Mouse (Mus musculus) heart, postnatal 4 days (tissue): ENCODE data around the gene Pik3cd. TPM values are rescaled to one million over a fixed set of nuclear protein-coding genes. Genes with fewer than 3 reads are reported as not detected.
"Not testable (repeated sequence)": the region's sequence is repeated elsewhere in the genome, so short reads cannot be mapped to it uniquely, and the experiment has no call there.

ENCODE experiments used
- DNase-seq: peaks from one replicate; pipeline ENCODE4 v3.0.0; 2021
- total RNA-seq, 2 experiments: library from RNA; stranded (reverse); gene quantifications; 2 replicates each; pipeline ENCODE4 v1.2.3; 2021

The Pik3cd gene
- total RNA-seq, 2 experiments from 2014 or later = 3.1 to 4.5 TPM

DNA sequence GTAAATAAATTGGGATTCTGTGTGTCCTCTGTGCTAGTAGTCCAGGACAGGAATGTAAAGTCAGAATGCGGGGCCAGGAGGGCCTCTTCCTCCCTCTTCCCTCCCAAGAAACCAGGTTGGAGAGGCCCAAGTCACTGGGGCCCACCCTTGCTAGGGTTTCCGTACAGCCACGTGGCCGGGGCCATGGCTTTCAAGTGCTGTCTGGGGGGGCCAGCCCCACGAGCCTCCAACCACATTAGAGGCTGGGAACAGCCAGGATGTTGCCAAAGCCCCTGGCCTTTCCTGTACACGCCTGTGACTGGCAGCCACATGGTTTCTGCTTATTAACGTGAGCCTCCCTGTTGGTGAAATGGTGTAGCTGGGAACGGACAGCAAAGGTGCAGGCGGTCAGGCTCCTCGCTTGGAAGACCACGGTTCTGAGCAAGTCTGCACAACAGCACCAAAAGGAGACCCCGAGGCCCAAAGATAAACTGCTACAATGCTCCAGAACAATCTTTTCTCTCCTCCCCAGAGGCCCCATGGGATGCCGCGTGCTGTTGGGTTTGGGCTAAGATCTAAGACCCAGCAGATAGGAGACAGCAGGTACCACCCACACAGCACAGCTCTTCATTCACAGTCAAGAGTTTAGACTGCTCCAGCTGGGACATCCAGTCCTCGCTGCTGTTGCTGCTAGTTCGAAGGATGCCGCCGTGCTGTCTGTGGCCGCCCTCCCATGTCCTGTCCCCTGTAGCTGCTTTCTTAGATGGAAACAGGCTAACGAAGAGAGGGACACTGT is 54.2 kb downstream of the Pik3cd start:
- DNase-seq = no peak

DNA sequence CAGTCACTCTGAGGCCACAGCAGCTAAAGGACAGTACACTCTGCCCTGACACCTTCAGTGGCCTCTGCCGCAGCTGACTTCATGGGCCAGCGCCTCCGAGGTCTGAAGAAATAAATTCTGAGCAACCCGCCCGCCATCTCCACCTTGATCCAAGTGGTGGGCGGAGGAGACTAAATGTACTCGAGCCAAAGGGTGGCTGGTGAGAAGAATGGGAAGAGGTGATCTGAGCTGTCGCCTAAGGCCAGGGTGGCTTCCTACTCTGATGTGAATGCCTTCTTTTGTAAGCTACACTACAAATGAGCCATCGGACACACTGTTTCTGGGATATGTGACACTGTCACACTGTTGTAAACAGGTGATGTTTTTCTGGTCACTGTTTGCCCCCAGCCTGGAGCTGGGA is 56.6 kb downstream of the Pik3cd start:
- DNase-seq = no peak

DNA sequence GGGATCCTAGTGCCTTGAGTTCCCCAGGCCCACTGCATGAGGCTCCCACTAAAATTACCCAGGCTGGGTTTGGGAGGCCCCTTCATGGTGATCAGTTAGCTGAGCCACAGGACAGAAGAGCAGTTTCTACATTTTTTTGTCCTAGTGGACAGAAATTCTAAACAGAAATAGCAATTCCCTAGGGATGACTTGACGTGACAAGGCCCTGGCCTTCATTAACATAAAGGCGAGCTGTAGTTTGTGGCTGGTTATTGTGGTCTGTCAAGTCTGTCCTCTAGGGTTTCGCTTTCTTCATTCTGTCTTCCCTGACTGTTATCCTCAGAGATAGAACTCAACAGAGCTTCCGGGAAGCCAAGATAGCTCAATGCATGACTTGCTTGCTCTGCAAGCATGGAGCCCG is 60.4 kb downstream of the Pik3cd start:
- DNase-seq = no peak

GRCm38 (mm10) chr4:149641400-149641799 is 61.0 kb downstream of the Pik3cd start:
- DNase-seq = no peak

DNA sequence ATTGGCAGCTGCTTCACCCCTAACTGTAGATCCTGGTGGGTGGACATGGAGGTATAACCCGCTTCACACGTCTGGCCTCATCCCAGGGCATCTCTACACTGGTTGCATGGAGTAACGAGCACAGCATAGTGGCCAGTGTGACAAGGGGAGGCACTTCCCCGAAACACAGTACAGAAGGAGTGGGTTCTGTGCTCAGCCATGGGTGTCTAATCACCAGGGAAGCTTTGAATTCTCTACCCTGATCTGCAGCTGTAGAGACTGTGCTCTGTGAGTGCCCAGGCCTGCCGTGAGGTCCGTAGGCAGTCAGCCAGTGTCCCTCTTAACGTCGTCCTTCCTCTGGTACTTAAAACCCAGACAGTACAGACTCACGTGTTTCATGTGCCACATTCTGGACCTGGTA is 61.5 kb downstream of the Pik3cd start:
- no peak for DNase-seq

DNA sequence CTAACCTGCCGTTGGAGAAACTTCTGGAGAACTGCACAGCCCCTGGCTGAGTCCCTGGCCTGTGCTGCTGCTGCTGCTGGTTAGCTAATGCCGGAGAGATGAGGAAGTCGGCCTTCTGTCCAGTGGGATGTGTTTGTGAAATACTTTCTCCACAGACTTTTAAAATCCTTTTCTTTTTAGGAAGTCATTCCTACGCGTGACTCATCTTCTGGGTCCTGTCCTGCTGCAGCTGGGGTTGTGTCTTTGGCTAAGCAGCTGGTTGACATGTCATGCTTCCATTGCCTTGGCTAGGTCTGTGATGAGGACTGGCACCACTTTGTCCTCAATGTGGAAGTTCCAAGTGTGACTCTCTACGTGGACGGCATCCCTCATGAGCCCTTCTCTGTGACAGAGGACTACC is 64.4 kb downstream of the Pik3cd start:
- no peak for DNase-seq

DNA sequence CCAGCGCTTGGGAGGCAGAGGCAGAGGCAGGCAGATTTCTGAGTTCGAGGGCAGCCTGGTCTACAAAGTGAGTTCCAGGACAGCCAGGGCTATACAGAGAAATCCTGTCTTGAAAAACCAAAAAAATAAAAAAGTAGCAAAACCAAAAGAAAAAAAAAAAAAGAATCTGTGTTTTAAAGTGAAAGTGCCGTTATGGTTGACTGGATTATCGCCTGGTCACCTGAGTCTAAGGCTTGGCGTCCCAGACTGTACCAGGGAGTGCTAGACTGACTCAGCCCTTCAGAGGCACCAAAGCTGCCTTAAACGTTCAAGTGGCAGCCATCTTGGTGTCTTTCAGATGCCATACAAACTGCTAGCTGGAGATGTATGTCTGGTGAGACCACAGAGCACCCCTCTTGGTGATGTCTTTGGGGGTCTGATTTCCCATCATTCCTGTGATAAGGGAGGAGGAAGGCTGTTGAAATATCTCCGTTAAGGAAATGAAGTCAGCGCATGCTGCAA is 66.4 kb downstream of the Pik3cd start:
- DNase-seq = no peak

DNA sequence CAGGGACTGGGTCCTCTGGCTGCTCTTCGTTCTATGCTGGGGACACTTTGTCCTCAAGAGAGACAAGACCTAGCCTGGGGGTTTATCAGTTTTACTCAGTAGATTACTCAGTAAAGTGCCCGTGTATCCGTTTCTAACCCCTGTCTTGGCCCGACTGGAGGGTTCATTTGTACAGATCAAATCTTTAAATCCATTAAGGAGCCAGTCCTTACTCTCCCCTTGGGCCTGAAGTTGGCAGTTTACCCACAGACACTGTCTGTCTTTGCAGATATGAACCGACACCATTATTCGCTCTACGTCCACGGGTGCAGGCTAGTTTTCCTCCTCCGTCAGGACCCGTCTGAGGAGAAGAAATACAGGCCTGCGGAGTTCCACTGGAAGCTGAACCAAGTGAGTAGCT is 67.4 kb downstream of the Pik3cd start:
- no peak for DNase-seq

DNA sequence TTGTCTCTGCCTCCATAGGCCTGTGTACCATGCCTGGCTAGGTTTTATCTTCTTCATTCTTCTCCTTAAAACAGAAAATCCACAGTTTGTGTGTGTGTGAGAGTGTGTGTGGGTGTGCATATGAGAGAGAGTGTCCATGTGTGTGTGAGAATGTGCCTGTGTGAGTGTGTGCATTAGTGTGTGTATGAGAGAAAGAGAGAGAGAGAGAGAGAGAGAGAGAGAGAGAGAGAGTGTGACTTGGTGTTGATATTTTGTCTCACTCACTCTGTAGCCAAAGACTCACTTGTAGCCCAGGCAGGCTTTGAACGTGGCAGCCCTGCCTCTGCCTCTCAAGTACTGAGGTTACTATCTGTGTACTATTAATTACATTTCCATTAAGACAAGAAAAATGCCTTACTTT is 68.2 kb downstream of the Pik3cd start:
- DNase-seq = no peak

DNA sequence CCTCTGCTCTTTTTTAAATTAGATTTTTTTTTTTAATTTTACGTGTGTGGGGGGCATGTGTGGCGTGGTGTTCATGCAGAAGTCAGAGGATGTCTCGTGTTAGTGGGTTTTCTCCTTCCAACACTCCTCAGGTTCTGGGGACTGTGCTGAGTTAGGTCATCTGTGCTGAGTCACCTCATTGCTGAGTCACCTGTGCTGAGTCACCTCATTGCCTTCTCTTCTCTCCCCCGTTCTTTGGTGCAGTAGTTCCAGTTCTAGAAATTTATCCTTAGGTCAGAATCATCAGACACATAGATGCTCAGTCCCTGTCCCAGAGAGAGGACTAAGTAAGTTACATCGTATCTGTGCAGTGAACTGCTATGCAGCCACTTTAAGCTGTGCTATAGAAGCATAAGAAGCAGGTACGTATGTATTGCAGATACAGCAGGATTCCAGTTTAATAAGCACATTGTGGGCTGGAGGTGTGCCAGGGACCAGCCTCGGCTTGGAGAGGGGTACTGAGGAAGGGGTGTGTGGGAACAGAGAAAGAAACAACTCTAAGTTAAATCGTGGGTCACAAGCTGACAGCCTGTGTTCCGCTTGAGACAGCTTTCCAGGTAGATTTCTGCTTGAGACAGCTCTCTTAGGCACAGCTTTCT is 69.6 kb downstream of the Pik3cd start:
- DNase-seq = no peak

GRCm38 (mm10) chr4:149628810-149629209 is 73.6 kb downstream of the Pik3cd start:
- no peak for DNase-seq

- DNase-seq = peak; percentile 73
Measured at GRCm38 (mm10) chr4:149628372-149628771, 74.0 kb downstream of the Pik3cd start.

- no peak for DNase-seq
Measured at GRCm38 (mm10) chr4:149626809-149627208, 75.6 kb downstream of the Pik3cd start.

GRCm38 (mm10) chr4:149623711-149624110 is 78.7 kb downstream of the Pik3cd start:
- no peak for DNase-seq

DNA sequence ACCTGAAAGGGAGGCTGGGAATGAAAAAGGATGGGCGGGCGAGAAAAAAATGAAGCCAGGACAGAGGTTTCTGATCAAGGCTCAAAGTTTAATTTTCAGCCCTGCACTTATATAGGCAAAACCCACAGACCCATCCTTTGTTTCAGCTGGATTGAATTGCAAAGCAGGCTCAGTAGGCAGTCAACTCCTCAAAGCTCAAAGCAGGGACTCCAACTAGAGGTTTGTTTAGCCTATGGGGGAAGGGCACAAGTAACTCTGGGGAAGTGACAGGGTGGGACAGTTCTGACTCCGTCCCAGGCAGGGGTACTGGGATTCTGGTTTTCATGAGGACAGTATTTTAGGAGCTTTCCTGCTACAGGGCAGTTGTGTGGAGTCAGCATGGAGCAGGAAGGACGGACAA is 81.1 kb downstream of the Pik3cd start:
- no peak for DNase-seq

- no peak for DNase-seq
Measured at GRCm38 (mm10) chr4:149619988-149620387, 82.4 kb downstream of the Pik3cd start.

DNA sequence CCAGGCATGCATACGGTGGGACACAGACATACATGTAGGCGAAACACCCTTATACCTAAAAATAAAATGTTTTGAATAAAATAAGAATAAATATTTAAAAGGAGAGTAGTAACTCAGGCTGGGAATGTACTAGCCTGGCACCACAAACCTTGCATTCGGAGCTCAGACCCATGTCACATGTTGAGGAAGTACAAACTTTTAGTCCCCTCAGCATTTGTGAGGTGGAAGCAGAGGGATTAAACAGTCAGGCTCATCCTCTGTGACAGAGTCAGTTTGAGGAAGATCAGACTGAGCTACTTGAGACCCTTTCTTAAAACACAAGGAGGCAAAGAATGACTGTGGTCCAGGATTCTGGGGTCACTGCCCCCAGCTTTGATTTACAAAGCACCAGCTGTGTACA is 85.4 kb downstream of the Pik3cd start:
- not testable (repeated sequence) for DNase-seq

DNA sequence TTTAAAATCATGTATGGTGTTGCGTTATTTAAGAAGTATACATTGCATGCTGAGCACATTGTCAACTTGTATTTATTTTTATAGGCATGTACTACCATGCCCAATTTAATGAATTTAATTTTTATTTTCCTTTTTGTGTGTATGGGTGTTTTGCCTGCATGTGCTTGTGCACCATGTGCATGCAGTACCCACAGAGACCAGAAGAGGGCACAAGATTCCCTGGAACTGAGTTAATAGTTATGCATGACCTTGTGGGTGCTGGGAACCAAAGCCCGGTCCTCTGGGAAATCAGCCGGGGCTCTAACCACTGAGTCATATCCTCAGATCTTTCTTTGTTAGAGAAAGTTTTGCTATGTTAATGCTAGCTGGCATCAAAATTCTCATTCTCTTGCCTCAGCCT is 87.5 kb downstream of the Pik3cd start:
- peak; percentile 19 for DNase-seq

DNA sequence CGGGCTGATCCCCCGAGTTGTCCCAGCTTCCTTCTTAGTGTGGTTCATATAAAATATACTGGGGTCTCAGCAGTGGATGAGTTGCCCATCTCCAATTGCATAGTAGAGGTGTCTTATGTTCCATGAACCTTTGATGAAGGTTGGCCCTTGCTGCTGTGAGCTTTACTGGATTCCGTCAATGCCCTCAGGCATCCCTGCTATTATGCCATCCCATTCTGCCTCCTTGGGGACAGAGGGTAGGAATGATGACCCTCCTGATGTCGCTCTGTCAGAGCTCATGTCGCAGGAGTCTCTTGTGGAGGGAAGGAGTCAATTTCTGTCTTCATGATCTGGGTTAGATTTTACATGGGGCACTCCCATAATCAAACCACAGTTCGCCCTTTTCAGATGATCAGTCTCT is 88.9 kb downstream of the Pik3cd start:
- DNase-seq = not testable (repeated sequence)

- peak; percentile 64 for DNase-seq
Measured at GRCm38 (mm10) chr4:149611376-149612044, 90.9 kb downstream of the Pik3cd start.

DNA sequence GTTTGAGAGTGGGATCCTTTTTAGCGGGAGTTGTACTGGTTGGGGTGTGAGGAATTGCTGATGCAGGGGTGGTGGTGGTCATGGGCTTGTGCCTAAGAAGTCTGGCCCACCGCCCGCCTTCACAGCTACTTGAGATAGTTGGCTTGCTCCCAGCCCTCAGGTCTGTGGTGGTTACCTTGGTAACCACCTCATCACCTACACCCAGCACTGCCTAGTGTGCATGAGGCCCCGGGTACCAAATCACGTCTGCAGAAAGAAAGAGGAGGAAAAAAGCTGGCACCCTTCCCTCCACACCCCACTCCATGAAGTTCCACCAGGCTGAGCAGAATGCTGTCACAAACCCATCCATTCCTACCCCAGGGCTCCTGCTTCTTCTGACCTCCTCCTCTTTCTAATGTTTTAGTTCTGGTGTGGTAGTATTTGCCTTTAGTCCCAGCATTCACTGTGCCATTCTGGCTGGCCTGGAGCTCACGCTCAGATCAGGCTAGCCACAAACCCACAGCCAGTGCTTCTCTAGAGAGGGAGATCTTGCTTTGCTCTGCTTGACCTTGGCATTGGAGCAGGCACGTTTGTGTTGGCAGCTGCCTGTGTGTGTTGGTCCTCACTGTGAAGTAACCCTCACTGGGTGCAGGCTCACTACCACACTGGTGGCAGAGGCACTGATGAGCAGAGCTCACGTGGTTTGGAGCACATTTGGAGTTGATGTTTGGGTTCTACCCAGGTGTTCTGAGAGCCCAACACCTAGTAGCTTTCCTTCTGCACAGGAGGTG is 92.9 kb downstream of the Pik3cd start:
- no peak for DNase-seq

DNA sequence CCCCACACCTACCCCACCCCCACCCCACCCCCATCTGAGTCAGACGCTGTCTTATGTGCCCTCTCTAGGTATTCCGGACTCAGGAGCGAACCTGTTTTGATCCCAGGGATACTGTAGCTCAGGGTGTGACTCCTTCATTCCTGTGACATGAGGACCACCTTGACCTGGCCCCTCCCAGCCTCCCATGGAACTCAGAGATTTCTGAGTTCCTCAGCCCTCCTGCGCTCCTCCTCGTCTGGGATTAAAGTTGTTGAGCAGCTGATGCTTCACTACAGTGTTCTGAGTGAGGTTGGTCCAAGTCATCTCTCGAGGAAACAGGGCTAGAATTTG is 94.1 kb downstream of the Pik3cd start:
- DNase-seq = no peak
